12 mouse cellular contexts compared by ENCODE assay signal in the genomic region with DNA sequence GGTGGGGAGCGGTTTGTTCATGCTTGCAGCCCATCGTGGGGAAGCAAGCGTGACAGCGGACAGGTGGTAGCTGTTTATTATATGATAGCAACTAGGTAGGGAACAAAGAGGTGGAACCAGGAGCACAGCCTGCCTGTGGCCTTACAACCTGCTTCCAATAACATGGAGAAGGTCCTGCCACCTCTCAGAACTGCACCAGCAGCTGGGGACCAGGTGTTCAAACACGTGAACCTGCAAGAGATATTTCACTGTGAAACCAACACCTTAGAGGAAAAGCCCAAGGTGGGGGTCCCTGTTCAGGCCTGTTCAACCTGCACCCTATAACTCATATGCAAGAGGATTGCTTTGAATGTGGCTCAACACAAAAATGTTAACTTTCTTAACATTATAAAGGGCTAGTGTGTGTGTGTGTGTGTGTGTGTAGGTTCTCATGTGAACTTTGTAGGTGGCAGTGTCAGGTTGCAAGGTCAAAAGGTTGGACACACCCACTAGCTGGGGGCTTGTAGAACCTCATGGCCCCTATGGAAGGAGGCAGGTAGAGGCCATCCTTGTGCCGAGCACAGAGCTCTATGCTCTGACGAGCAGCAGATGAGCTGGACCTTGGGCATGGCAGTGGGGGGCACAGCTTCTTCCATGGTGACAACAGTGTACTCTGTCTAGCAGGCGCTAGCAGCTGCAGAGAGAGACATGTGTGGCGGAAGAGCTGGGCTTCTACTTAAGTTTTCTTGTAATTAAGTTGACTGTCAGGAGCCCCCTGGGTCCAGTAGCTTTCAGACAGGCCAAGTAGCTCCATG.
A peak's percentile ranks its signal among the peaks of the same experiment; 100 is the strongest.
DNase-seq lines count a peak whose midpoint lies in the region; ATAC-seq and TF ChIP-seq lines count a peak whose summit lies in the region.
"Had no signal": no experiment of that assay in that cellular context is flagged by ENCODE, and none has a peak within 500 bp of the region (broad histone marks: within the 10 kb centered on the region; RNA-seq: fewer than 3 reads in every experiment).

No protein-coding gene starts in this region.

- H3K9me3 ChIP-seq in kidney, postnatal 0 days (replicated peaks; ENCODE audit: low read length) = no peaks in the 10 kb centered on the region
- H3K9me3 ChIP-seq in forebrain, embryonic 13.5 days (replicated peaks) = no peaks in the 10 kb centered on the region
- H3K9me3 ChIP-seq in hindbrain, embryonic 16.5 days (ENCODE audit: control insufficient read depth, low read length) = no peaks in the 10 kb centered on the region
- H3K9me3 ChIP-seq in midbrain, embryonic 16.5 days (replicated peaks; ENCODE audit: control insufficient read depth, low read length, poor library complexity, severe bottlenecking) = no peaks in the 10 kb centered on the region
- no peaks in the 10 kb centered on the region for H3K9me3 ChIP-seq in liver, embryonic 11.5 days (ENCODE audit: control insufficient read depth, low read length)
- H3K9me3 ChIP-seq: G1E had no signal

- TF ChIP-seq CTCF in kidney, postnatal 0 days (IDR thresholded peaks at IDR 0.05; ENCODE audit: low read depth) = no peak

- 45% methylated on average over 9 of the region's 9 CpGs for WGBS in kidney, postnatal 0 days
- WGBS in forebrain, embryonic 13.5 days = 69% methylated on average over 9 of the region's 9 CpGs
- 54% methylated on average over 9 of the region's 9 CpGs for WGBS in hindbrain, embryonic 16.5 days
- WGBS in midbrain, embryonic 16.5 days = 60% methylated on average over 9 of the region's 9 CpGs
- 70% methylated on average over 9 of the region's 9 CpGs for WGBS in liver, embryonic 11.5 days

- no peaks in the 10 kb centered on the region for H3K36me3 ChIP-seq in kidney, postnatal 0 days (ENCODE audit: insufficient read depth, low read length)
- no peaks in the 10 kb centered on the region for H3K36me3 ChIP-seq in forebrain, embryonic 13.5 days (ENCODE audit: poor library complexity, severe bottlenecking)
- no peaks in the 10 kb centered on the region for H3K36me3 ChIP-seq in hindbrain, embryonic 16.5 days (ENCODE audit: control insufficient read depth, insufficient read depth, low read length)
- H3K36me3 ChIP-seq in midbrain, embryonic 16.5 days (ENCODE audit: control insufficient read depth, insufficient read depth, low read length) = no peaks in the 10 kb centered on the region
- H3K36me3 ChIP-seq in liver, embryonic 11.5 days (ENCODE audit: control insufficient read depth, insufficient read depth, low read length) = no peaks in the 10 kb centered on the region

- peak; percentile 63 for ATAC-seq in kidney, postnatal 0 days (replicated peaks; ENCODE audit: low FRiP score, low read depth)
- ATAC-seq in forebrain, embryonic 13.5 days = peak; percentile 25; the same call in 1 of the 2 replicates
- peak; percentile 31; the same call in 1 of the 2 replicates for ATAC-seq in hindbrain, embryonic 16.5 days
- ATAC-seq in midbrain, embryonic 16.5 days = peak; percentile 19; the same call in 1 of the 2 replicates
- no peak for ATAC-seq in liver, embryonic 11.5 days (replicated peaks; ENCODE audit: low FRiP score)

- peaks cover 16% of the 10 kb centered on the region for H3K4me1 ChIP-seq in kidney, postnatal 0 days (replicated peaks; ENCODE audit: insufficient read depth, low read length)
- H3K4me1 ChIP-seq in forebrain, embryonic 13.5 days = peaks cover 43% of the 10 kb centered on the region
- H3K4me1 ChIP-seq in hindbrain, embryonic 16.5 days (ENCODE audit: control insufficient read depth, insufficient read depth, low read depth, low read length) = peaks cover 30% of the 10 kb centered on the region
- peaks cover 35% of the 10 kb centered on the region for H3K4me1 ChIP-seq in midbrain, embryonic 16.5 days (ENCODE audit: control insufficient read depth, insufficient read depth, low read length)
- H3K4me1 ChIP-seq in liver, embryonic 11.5 days (replicated peaks; ENCODE audit: control insufficient read depth, insufficient read depth, low read length) = peaks cover 14% of the 10 kb centered on the region

- no peaks in the 10 kb centered on the region for H3K27me3 ChIP-seq in kidney, postnatal 0 days (ENCODE audit: insufficient read depth, low read length)
- no peaks in the 10 kb centered on the region for H3K27me3 ChIP-seq in forebrain, embryonic 13.5 days
- no peaks in the 10 kb centered on the region for H3K27me3 ChIP-seq in hindbrain, embryonic 16.5 days (replicated peaks; ENCODE audit: control insufficient read depth, insufficient read depth, low read length)
- H3K27me3 ChIP-seq in midbrain, embryonic 16.5 days (ENCODE audit: control insufficient read depth, insufficient read depth, low read depth, low read length) = no peaks in the 10 kb centered on the region
- no peaks in the 10 kb centered on the region for H3K27me3 ChIP-seq in liver, embryonic 11.5 days (replicated peaks; ENCODE audit: control insufficient read depth, insufficient read depth, low read length)

- H3K27ac ChIP-seq in kidney, postnatal 0 days = peak overlapping the region; percentile 33; the same call in 1 of the 2 replicates
- H3K27ac ChIP-seq in forebrain, embryonic 13.5 days = peak overlapping the region; percentile 78
- peak overlapping the region; percentile 76 for H3K27ac ChIP-seq in hindbrain, embryonic 16.5 days (ENCODE audit: low read depth, low read length)
- peak overlapping the region; percentile 74 for H3K27ac ChIP-seq in midbrain, embryonic 16.5 days (ENCODE audit: low read length)
- H3K27ac ChIP-seq in liver, embryonic 11.5 days (ENCODE audit: low read depth, low read length) = no peak overlapping the region

- no peak overlapping the region for H3K4me2 ChIP-seq in kidney, postnatal 0 days (ENCODE audit: low read length)
- H3K4me2 ChIP-seq in forebrain, embryonic 13.5 days = peak overlapping the region; percentile 27
- H3K4me2 ChIP-seq in hindbrain, embryonic 16.5 days (ENCODE audit: low read length) = peak overlapping the region; percentile 48
- H3K4me2 ChIP-seq in midbrain, embryonic 16.5 days (ENCODE audit: low read length) = peak overlapping the region; percentile 37; the same call in 1 of the 2 replicates
- no peak overlapping the region for H3K4me2 ChIP-seq in liver, embryonic 11.5 days

- no peak for DNase-seq in kidney, postnatal 0 days (ENCODE audit: low spot score)
- no peak for DNase-seq in kidney, adult 11 months
- DNase-seq in gastrocnemius, adult 18-20 months (ENCODE audit: low spot score) = no peak
- no peak for DNase-seq in thymus, postnatal 25 days
- DNase-seq in liver, embryonic 11.5 days (ENCODE audit: low spot score) = no peak
- DNase-seq: adrenal gland, postnatal 10 days; cerebellum, adult 8-10 months; kidney, postnatal 14 days had no signal

- H3K4me3 ChIP-seq in kidney, postnatal 0 days (replicated peaks; ENCODE audit: low read depth, low read length) = no peak overlapping the region
- no peak overlapping the region for H3K4me3 ChIP-seq in forebrain, embryonic 13.5 days
- no peak overlapping the region for H3K4me3 ChIP-seq in hindbrain, embryonic 16.5 days (ENCODE audit: low read length)
- no peak overlapping the region for H3K4me3 ChIP-seq in midbrain, embryonic 16.5 days (ENCODE audit: low read depth, low read length)
- H3K4me3 ChIP-seq in liver, embryonic 11.5 days (ENCODE audit: low read depth, low read length) = no peak overlapping the region

- H3K9ac ChIP-seq in kidney, postnatal 0 days (ENCODE audit: low read depth, low read length) = no peak overlapping the region
- H3K9ac ChIP-seq in forebrain, embryonic 13.5 days = no peak overlapping the region
- peak overlapping the region; percentile 49; the same call in 1 of the 2 replicates for H3K9ac ChIP-seq in hindbrain, embryonic 16.5 days (ENCODE audit: low read depth, low read length)
- H3K9ac ChIP-seq in midbrain, embryonic 16.5 days (ENCODE audit: low read depth, low read length) = peak overlapping the region; percentile 22; the same call in 1 of the 2 replicates
- H3K9ac ChIP-seq in liver, embryonic 11.5 days (ENCODE audit: low read depth, low read length) = no peak overlapping the region

Comparison
In these comparisons a context has a peak if more than half of its experiments do, and no peak if none do; other contexts are left out.
1. H3K4me2 ChIP-seq: peak in forebrain, embryonic 13.5 days (single experiment), hindbrain, embryonic 16.5 days (single experiment) and midbrain, embryonic 16.5 days (single experiment); none in kidney, postnatal 0 days (single experiment) and liver, embryonic 11.5 days (single experiment).
2. H3K9ac ChIP-seq: peak in hindbrain, embryonic 16.5 days (single experiment) and midbrain, embryonic 16.5 days (single experiment); none in kidney, postnatal 0 days (single experiment), forebrain, embryonic 13.5 days (single experiment) and liver, embryonic 11.5 days (single experiment).